Mouse (Mus musculus): ENCODE data around the gene Thumpd3. TPM values are rescaled to one million over a fixed set of nuclear protein-coding genes. Genes with fewer than 3 reads are reported as not detected.

The Thumpd3 gene
- polyA plus RNA-seq, 1 experiment from 2014 or later, result 61.0 TPM

- DNase-seq (ENCODE audit: low spot score), result no peak
- 47% methylated on average over 5 of the region's 5 CpGs for WGBS
- peaks cover 13% of the 10 kb centered on the region for H3K27me3 ChIP-seq (ENCODE audit: insufficient read depth, poor library complexity, severe bottlenecking)
- peak overlapping the region; percentile 78 for H3K27ac ChIP-seq
- H3K4me1 ChIP-seq (replicated peaks), result peaks cover 44% of the 10 kb centered on the region
- no peaks in the 10 kb centered on the region for H3K36me3 ChIP-seq
- H3K4me3 ChIP-seq, result no peak overlapping the region
- no peaks in the 10 kb centered on the region for H3K9me3 ChIP-seq
Measured at GRCm38 (mm10) chr6:113025774-113026173, 20.3 kb upstream of the Thumpd3 start.

- H3K27ac ChIP-seq, result peak overlapping the region; percentile 66
- WGBS, result 24% methylated on average over 2 of the region's 2 CpGs
Measured at GRCm38 (mm10) chr6:113027446-113027845, 18.6 kb upstream of the Thumpd3 start.

GRCm38 (mm10) chr6:113029006-113029405 is 17.0 kb upstream of the Thumpd3 start:
- DNase-seq (ENCODE audit: low spot score), result no peak
- Histone ChIP-seq H3K4me1 (replicated peaks) (peaks cover 43% of the 10 kb centered on the region), H3K9me3 (no peaks in the 10 kb centered on the region), H3K4me3 (no peak overlapping the region), H3K36me3 (no peaks in the 10 kb centered on the region), H3K27ac (no peak overlapping the region; the same call in 1 of the 2 replicates), H3K27me3 (ENCODE audit: insufficient read depth, poor library complexity, severe bottlenecking) (peaks cover 14% of the 10 kb centered on the region)
- WGBS, result 81% methylated on average over 3 of the region's 3 CpGs

More at GRCm38 (mm10) chr6:113027446-113027845, 18.6 kb upstream of the Thumpd3 start:
- H3K4me3 ChIP-seq, result no peak overlapping the region
- peaks cover 44% of the 10 kb centered on the region for H3K4me1 ChIP-seq (replicated peaks)
- DNase-seq (ENCODE audit: low spot score), result peak; percentile 59
- no peaks in the 10 kb centered on the region for H3K9me3 ChIP-seq
- peaks cover 14% of the 10 kb centered on the region for H3K27me3 ChIP-seq (ENCODE audit: insufficient read depth, poor library complexity, severe bottlenecking)
- H3K36me3 ChIP-seq, result no peaks in the 10 kb centered on the region

GRCm38 (mm10) chr6:113030553-113030952 is 15.5 kb upstream of the Thumpd3 start:
- H3K27ac ChIP-seq, result no peak overlapping the region
- H3K9me3 ChIP-seq, result no peaks in the 10 kb centered on the region
- H3K36me3 ChIP-seq, result no peaks in the 10 kb centered on the region
- WGBS, result 74% methylated on average over 3 of the region's 3 CpGs
- no peak for DNase-seq (ENCODE audit: low spot score)
- H3K4me3 ChIP-seq, result no peak overlapping the region
- H3K4me1 ChIP-seq (replicated peaks), result peaks cover 28% of the 10 kb centered on the region
- peaks cover 14% of the 10 kb centered on the region for H3K27me3 ChIP-seq (ENCODE audit: insufficient read depth, poor library complexity, severe bottlenecking)

GRCm38 (mm10) chr6:113030970-113031660 is 14.9 kb upstream of the Thumpd3 start:
- no peak overlapping the region for H3K4me3 ChIP-seq
- 82% methylated on average over 10 of the region's 10 CpGs for WGBS
- DNase-seq (ENCODE audit: low spot score), result no peak
- peaks cover 23% of the 10 kb centered on the region for H3K4me1 ChIP-seq (replicated peaks)
- H3K9me3 ChIP-seq, result no peaks in the 10 kb centered on the region
- no peak overlapping the region for H3K27ac ChIP-seq
- no peaks in the 10 kb centered on the region for H3K36me3 ChIP-seq
- peaks cover 14% of the 10 kb centered on the region for H3K27me3 ChIP-seq (ENCODE audit: insufficient read depth, poor library complexity, severe bottlenecking)

- DNase-seq (ENCODE audit: low spot score), result no peak
Measured at GRCm38 (mm10) chr6:113032121-113032520, 13.9 kb upstream of the Thumpd3 start.

GRCm38 (mm10) chr6:113033185-113033584 is 12.8 kb upstream of the Thumpd3 start:
- no peak for DNase-seq (ENCODE audit: low spot score)
- H3K9me3 ChIP-seq, result no peaks in the 10 kb centered on the region
- no peak overlapping the region for H3K27ac ChIP-seq
- H3K36me3 ChIP-seq, result no peaks in the 10 kb centered on the region
- peaks cover 17% of the 10 kb centered on the region for H3K27me3 ChIP-seq (ENCODE audit: insufficient read depth, poor library complexity, severe bottlenecking)
- H3K4me1 ChIP-seq (replicated peaks), result peaks cover 12% of the 10 kb centered on the region
- no peak overlapping the region for H3K4me3 ChIP-seq
- 96% methylated on average over 2 of the region's 2 CpGs for WGBS

More at GRCm38 (mm10) chr6:113032121-113032520, 13.9 kb upstream of the Thumpd3 start:
- Histone ChIP-seq H3K36me3 (no peaks in the 10 kb centered on the region), H3K9me3 (no peaks in the 10 kb centered on the region), H3K27me3 (ENCODE audit: insufficient read depth, poor library complexity, severe bottlenecking) (peaks cover 17% of the 10 kb centered on the region), H3K4me3 (no peak overlapping the region), H3K4me1 (replicated peaks) (peaks cover 16% of the 10 kb centered on the region), H3K27ac (no peak overlapping the region)
- WGBS, result 69% methylated on average over 3 of the region's 3 CpGs

- H3K36me3 ChIP-seq, result no peaks in the 10 kb centered on the region
- no peak for DNase-seq (ENCODE audit: low spot score)
Measured at GRCm38 (mm10) chr6:113034466-113034865, 11.6 kb upstream of the Thumpd3 start.

GRCm38 (mm10) chr6:113036463-113037175 is 9.4 kb upstream of the Thumpd3 start:
- WGBS, result 62% methylated on average over 4 of the region's 4 CpGs
- no peak overlapping the region; the same call in 1 of the 2 replicates for H3K27ac ChIP-seq
- no peak overlapping the region for H3K4me3 ChIP-seq
- H3K27me3 ChIP-seq (ENCODE audit: insufficient read depth, poor library complexity, severe bottlenecking), result peaks cover 3% of the 10 kb centered on the region; the same call in 1 of the 2 replicates
- peaks cover 14% of the 10 kb centered on the region for H3K4me1 ChIP-seq (replicated peaks)
- H3K9me3 ChIP-seq, result no peaks in the 10 kb centered on the region
- no peaks in the 10 kb centered on the region for H3K36me3 ChIP-seq
- DNase-seq (ENCODE audit: low spot score), result no peak

More at GRCm38 (mm10) chr6:113034466-113034865, 11.6 kb upstream of the Thumpd3 start:
- Histone ChIP-seq H3K27me3 (ENCODE audit: insufficient read depth, poor library complexity, severe bottlenecking) (peaks cover 9% of the 10 kb centered on the region; the same call in 1 of the 2 replicates), H3K4me3 (no peak overlapping the region), H3K4me1 (replicated peaks) (peaks cover 14% of the 10 kb centered on the region), H3K27ac (no peak overlapping the region), H3K9me3 (no peaks in the 10 kb centered on the region)
- WGBS, result 91% methylated on average over 6 of the region's 6 CpGs

- H3K27me3 ChIP-seq (ENCODE audit: insufficient read depth, poor library complexity, severe bottlenecking), result peaks cover 3% of the 10 kb centered on the region; the same call in 1 of the 2 replicates
- H3K36me3 ChIP-seq, result no peaks in the 10 kb centered on the region
- WGBS, result 11% methylated on average over 19 of the region's 19 CpGs
- peak overlapping the region; percentile 76 for H3K27ac ChIP-seq
- no peaks in the 10 kb centered on the region for H3K9me3 ChIP-seq
- peak overlapping the region; percentile 39 for H3K4me3 ChIP-seq
- peak; percentile 64 for DNase-seq (ENCODE audit: low spot score)
- H3K4me1 ChIP-seq (replicated peaks), result peaks cover 14% of the 10 kb centered on the region
Measured at GRCm38 (mm10) chr6:113037946-113038734, 7.9 kb upstream of the Thumpd3 start.

GRCm38 (mm10) chr6:113038735-113039058 is 7.3 kb upstream of the Thumpd3 start:
- H3K4me3 ChIP-seq, result peak overlapping the region; percentile 39
- no peaks in the 10 kb centered on the region for H3K36me3 ChIP-seq
- H3K27me3 ChIP-seq (ENCODE audit: insufficient read depth, poor library complexity, severe bottlenecking), result peaks cover 3% of the 10 kb centered on the region; the same call in 1 of the 2 replicates
- H3K9me3 ChIP-seq, result no peaks in the 10 kb centered on the region
- peaks cover 14% of the 10 kb centered on the region for H3K4me1 ChIP-seq (replicated peaks)
- peak overlapping the region; percentile 76 for H3K27ac ChIP-seq
- 49% methylated on average over 5 of the region's 5 CpGs for WGBS
- no peak for DNase-seq (ENCODE audit: low spot score)

- Histone ChIP-seq H3K36me3 (no peaks in the 10 kb centered on the region), H3K4me1 (replicated peaks) (peaks cover 20% of the 10 kb centered on the region), H3K27ac (no peak overlapping the region), H3K4me3 (no peak overlapping the region), H3K9me3 (no peaks in the 10 kb centered on the region), H3K27me3 (ENCODE audit: insufficient read depth, poor library complexity, severe bottlenecking) (peaks cover 3% of the 10 kb centered on the region; the same call in 1 of the 2 replicates)
- DNase-seq (ENCODE audit: low spot score), result no peak
- 92% methylated on average over 2 of the region's 2 CpGs for WGBS
Measured at GRCm38 (mm10) chr6:113040319-113040718, 5.7 kb upstream of the Thumpd3 start.

Data from hindbrain, embryonic 10.5 days (tissue).